Mouse (Mus musculus): ENCODE measurements around the gene Tmc5.
A peak's percentile ranks its signal among the peaks of the same experiment; 100 is the strongest.

Tmc5 gene

GRCm38 (mm10) chr7:118696146-118696545, 99.0 kb downstream of the Tmc5 start:
- DNase-seq (ENCODE audit: low spot score in 2 of 2): no peak

GRCm38 (mm10) chr7:118697168-118697567, 100.1 kb downstream of the Tmc5 start:
- DNase-seq (ENCODE audit: low spot score in 2 of 2): no peak

GRCm38 (mm10) chr7:118698882-118699281, 101.8 kb downstream of the Tmc5 start:
- no peak for DNase-seq (ENCODE audit: low spot score in 2 of 2)

GRCm38 (mm10) chr7:118703144-118703561, 106.1 kb downstream of the Tmc5 start:
- no peak for DNase-seq (ENCODE audit: low spot score in 2 of 2)

- DNase-seq (ENCODE audit: low spot score in 2 of 2): no peak
Observed at GRCm38 (mm10) chr7:118704001-118704850, 107.1 kb downstream of the Tmc5 start.

GRCm38 (mm10) chr7:118705101-118705961, 108.2 kb downstream of the Tmc5 start, which contains the start of gene Gde1:
TSS of gene Gde1 (minus strand) at chr7:118705778.
- peak; percentile 91 to 92 for DNase-seq (ENCODE audit: low spot score in 2 of 2)

GRCm38 (mm10) chr7:118706051-118706450, 109.0 kb downstream of the Tmc5 start:
- DNase-seq (ENCODE audit: low spot score in 2 of 2): no peak

- DNase-seq (ENCODE audit: low spot score in 2 of 2): no peak
Observed at GRCm38 (mm10) chr7:118706488-118706887, 109.4 kb downstream of the Tmc5 start.

GRCm38 (mm10) chr7:118707216-118707615, 110.1 kb downstream of the Tmc5 start:
- no peak for DNase-seq (ENCODE audit: low spot score in 2 of 2)

GRCm38 (mm10) chr7:118708002-118708401, 110.9 kb downstream of the Tmc5 start:
- no peak for DNase-seq (ENCODE audit: low spot score in 2 of 2)

- no peak for DNase-seq (ENCODE audit: low spot score in 2 of 2)
Observed at GRCm38 (mm10) chr7:118710776-118711175, 113.7 kb downstream of the Tmc5 start.

GRCm38 (mm10) chr7:118712228-118713173, 115.4 kb downstream of the Tmc5 start, which contains the start of gene Ccp110:
TSS of gene Ccp110 (plus strand) at chr7:118712552.
- peak; percentile 96 for DNase-seq (ENCODE audit: low spot score in 2 of 2)

GRCm38 (mm10) chr7:118714873-118715272, 117.8 kb downstream of the Tmc5 start:
- no peak for DNase-seq (ENCODE audit: low spot score in 2 of 2)

GRCm38 (mm10) chr7:118718066-118718465, 121.0 kb downstream of the Tmc5 start:
- no peak for DNase-seq (ENCODE audit: low spot score in 2 of 2)

- DNase-seq (ENCODE audit: low spot score in 2 of 2): no peak
Observed at GRCm38 (mm10) chr7:118723927-118724326, 126.8 kb downstream of the Tmc5 start.

Measured in heart, adult 9 months (tissue).